Mouse (Mus musculus): ENCODE data around the gene D5Ertd579e. TPM values are rescaled to one million over a fixed set of nuclear protein-coding genes. Genes with fewer than 3 reads are reported as not detected.

The D5Ertd579e gene
- polyA plus RNA-seq, 1 experiment from 2014 or later: 39.9 TPM

GRCm38 (mm10) chr5:36584299-36584698 lies 111.5 kb downstream of the D5Ertd579e start:
- Histone ChIP-seq H3K4me3 (replicated peaks; ENCODE audit: low read length) (no peak overlapping the region), H3K9ac (replicated peaks; ENCODE audit: low read depth, low read length) (no peak overlapping the region), H3K27me3 (replicated peaks; ENCODE audit: control insufficient read depth, insufficient read depth, low read length) (no peaks in the 10 kb centered on the region), H3K4me2 (ENCODE audit: low read length) (no peak overlapping the region), H3K9me3 (ENCODE audit: control insufficient read depth, low read length) (no peaks in the 10 kb centered on the region), H3K36me3 (ENCODE audit: control insufficient read depth, insufficient read depth) (no peaks in the 10 kb centered on the region), H3K4me1 (replicated peaks; ENCODE audit: control insufficient read depth, insufficient read depth, low read length) (peaks cover 12% of the 10 kb centered on the region), H3K27ac (ENCODE audit: low read length) (no peak overlapping the region)
- ATAC-seq: no peak
- 70% methylated on average over 6 of the region's 6 CpGs for WGBS

- H3K27ac ChIP-seq (ENCODE audit: low read length): peak overlapping the region; percentile 94
- no peaks in the 10 kb centered on the region for H3K9me3 ChIP-seq (ENCODE audit: control insufficient read depth, low read length)
- peak overlapping the region; percentile 91 for H3K4me3 ChIP-seq (replicated peaks; ENCODE audit: low read length)
- H3K9ac ChIP-seq (replicated peaks; ENCODE audit: low read depth, low read length): peak overlapping the region; percentile 78
- WGBS: 2% methylated on average over 53 of the region's 54 CpGs
- no peaks in the 10 kb centered on the region for H3K27me3 ChIP-seq (replicated peaks; ENCODE audit: control insufficient read depth, insufficient read depth, low read length)
- H3K36me3 ChIP-seq (ENCODE audit: control insufficient read depth, insufficient read depth): no peaks in the 10 kb centered on the region
- peak overlapping the region; percentile 90 for H3K4me2 ChIP-seq (ENCODE audit: low read length)
- peak; percentile 96 for ATAC-seq
- peaks cover 12% of the 10 kb centered on the region for H3K4me1 ChIP-seq (replicated peaks; ENCODE audit: control insufficient read depth, insufficient read depth, low read length)
Observed at GRCm38 (mm10) chr5:36581924-36582642, 113.7 kb downstream of the D5Ertd579e start.

DNA sequence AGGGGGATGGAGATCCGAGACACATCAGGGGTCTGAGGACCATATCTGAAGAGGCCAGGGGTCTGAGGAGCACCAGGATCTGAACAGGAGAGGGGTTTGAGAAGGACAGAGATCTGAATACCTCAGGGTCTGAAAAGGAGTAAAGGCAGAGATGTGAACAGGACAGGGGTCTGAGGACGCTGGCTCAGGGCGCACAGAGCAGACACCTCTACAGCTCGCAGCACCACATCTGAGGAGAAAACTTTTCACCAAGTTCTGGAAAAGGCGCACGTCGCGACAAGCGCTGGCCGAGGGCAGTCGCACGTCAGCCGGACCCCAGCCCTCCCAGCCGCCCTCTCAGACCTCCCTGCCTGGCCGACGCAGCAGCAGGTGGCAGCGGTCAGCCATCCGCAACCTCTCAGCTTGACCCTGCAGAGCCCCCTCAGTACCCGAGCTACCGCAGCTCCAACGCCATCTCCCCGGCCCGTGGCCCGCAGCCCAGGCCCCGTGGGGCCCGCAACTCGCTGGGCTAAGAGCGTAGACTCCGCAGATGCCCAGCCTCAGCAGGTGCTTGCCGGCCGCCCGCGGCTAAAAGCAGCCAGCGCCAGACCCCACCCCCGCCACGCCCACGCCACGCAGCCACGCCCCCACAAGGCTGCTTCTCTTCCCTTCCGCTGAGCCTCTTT lies 114.4 kb downstream of the D5Ertd579e start:
- WGBS: 1% methylated on average over 26 of the region's 40 CpGs

GRCm38 (mm10) chr5:36579967-36580366 lies 115.9 kb downstream of the D5Ertd579e start:
- Histone ChIP-seq H3K4me3 (replicated peaks; ENCODE audit: low read length) (no peak overlapping the region), H3K27me3 (replicated peaks; ENCODE audit: control insufficient read depth, insufficient read depth, low read length) (no peaks in the 10 kb centered on the region), H3K9ac (replicated peaks; ENCODE audit: low read depth, low read length) (no peak overlapping the region), H3K4me1 (replicated peaks; ENCODE audit: control insufficient read depth, insufficient read depth, low read length) (peaks cover 12% of the 10 kb centered on the region), H3K9me3 (ENCODE audit: control insufficient read depth, low read length) (no peaks in the 10 kb centered on the region), H3K27ac (ENCODE audit: low read length) (no peak overlapping the region), H3K4me2 (ENCODE audit: low read length) (no peak overlapping the region), H3K36me3 (ENCODE audit: control insufficient read depth, insufficient read depth) (no peaks in the 10 kb centered on the region)
- ATAC-seq: no peak
- 82% methylated on average over 7 of the region's 7 CpGs for WGBS

More for the DNA sequence above, 114.4 kb downstream of the D5Ertd579e start:
- Histone ChIP-seq H3K4me1 (replicated peaks; ENCODE audit: control insufficient read depth, insufficient read depth, low read length) (peaks cover 12% of the 10 kb centered on the region), H3K9ac (replicated peaks; ENCODE audit: low read depth, low read length) (peak overlapping the region; percentile 78), H3K27ac (ENCODE audit: low read length) (no peak overlapping the region), H3K4me2 (ENCODE audit: low read length) (peak overlapping the region; percentile 90), H3K4me3 (replicated peaks; ENCODE audit: low read length) (peak overlapping the region; percentile 91), H3K27me3 (replicated peaks; ENCODE audit: control insufficient read depth, insufficient read depth, low read length) (no peaks in the 10 kb centered on the region), H3K36me3 (ENCODE audit: control insufficient read depth, insufficient read depth) (no peaks in the 10 kb centered on the region), H3K9me3 (ENCODE audit: control insufficient read depth, low read length) (no peaks in the 10 kb centered on the region)
- ATAC-seq: no peak; the same call in 1 of the 2 replicates

- Histone ChIP-seq H3K36me3 (ENCODE audit: control insufficient read depth, insufficient read depth) (no peaks in the 10 kb centered on the region), H3K27me3 (replicated peaks; ENCODE audit: control insufficient read depth, insufficient read depth, low read length) (no peaks in the 10 kb centered on the region), H3K9me3 (ENCODE audit: control insufficient read depth, low read length) (no peaks in the 10 kb centered on the region), H3K27ac (ENCODE audit: low read length) (no peak overlapping the region), H3K9ac (replicated peaks; ENCODE audit: low read depth, low read length) (no peak overlapping the region), H3K4me2 (ENCODE audit: low read length) (no peak overlapping the region), H3K4me1 (replicated peaks; ENCODE audit: control insufficient read depth, insufficient read depth, low read length) (peaks cover 16% of the 10 kb centered on the region), H3K4me3 (replicated peaks; ENCODE audit: low read length) (no peak overlapping the region)
- WGBS: 89% methylated on average over 2 of the region's 2 CpGs
- ATAC-seq: no peak
Observed at GRCm38 (mm10) chr5:36578982-36579381, 116.8 kb downstream of the D5Ertd579e start.

DNA sequence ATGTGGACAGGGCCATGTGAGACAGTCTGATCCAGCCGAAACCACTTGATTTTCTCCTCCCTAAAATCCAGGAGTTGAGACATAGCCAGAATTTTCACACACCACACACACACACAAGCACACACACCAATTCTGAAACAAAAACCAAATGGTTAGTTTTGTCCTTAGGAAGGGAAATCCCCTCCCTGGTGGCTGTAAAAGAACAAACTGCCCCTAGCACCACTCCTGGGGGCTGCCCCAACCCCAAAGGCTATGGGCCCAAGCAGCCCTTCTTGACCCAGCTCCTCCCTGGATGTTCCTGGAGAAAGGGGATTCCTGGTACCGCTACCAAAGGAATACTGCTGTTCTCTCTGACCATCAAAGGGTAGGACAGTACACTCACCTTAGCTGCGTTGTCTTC lies 119.4 kb downstream of the D5Ertd579e start:
- no peak overlapping the region for H3K4me2 ChIP-seq (ENCODE audit: low read length)
- H3K27me3 ChIP-seq (replicated peaks; ENCODE audit: control insufficient read depth, insufficient read depth, low read length): no peaks in the 10 kb centered on the region
- H3K4me3 ChIP-seq (replicated peaks; ENCODE audit: low read length): no peak overlapping the region
- H3K9me3 ChIP-seq (ENCODE audit: control insufficient read depth, low read length): no peaks in the 10 kb centered on the region
- H3K27ac ChIP-seq (ENCODE audit: low read length): no peak overlapping the region
- no peak overlapping the region for H3K9ac ChIP-seq (replicated peaks; ENCODE audit: low read depth, low read length)
- WGBS: 97% methylated on average over 3 of the region's 3 CpGs
- H3K4me1 ChIP-seq (replicated peaks; ENCODE audit: control insufficient read depth, insufficient read depth, low read length): peaks cover 10% of the 10 kb centered on the region
- H3K36me3 ChIP-seq (ENCODE audit: control insufficient read depth, insufficient read depth): no peaks in the 10 kb centered on the region
- ATAC-seq: no peak

DNA sequence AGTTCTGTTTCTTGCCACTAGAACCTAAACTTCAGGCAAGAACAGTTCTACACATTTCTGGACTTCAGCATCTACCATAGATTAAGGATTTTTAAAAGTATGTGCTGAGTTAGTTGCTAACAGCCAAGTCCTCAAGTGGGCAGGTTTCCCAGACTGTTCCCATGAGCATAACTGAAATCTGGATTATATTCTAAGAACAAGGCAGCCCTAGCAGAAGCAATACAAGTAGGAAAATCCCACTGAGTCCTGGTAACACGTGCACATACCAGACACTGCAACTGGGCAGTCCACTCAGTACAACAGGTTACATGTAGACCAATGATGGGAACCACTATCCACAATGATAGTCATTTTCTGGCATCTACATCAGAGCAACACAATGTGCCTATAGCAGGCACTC lies 120.1 kb downstream of the D5Ertd579e start:
- Histone ChIP-seq H3K36me3 (ENCODE audit: control insufficient read depth, insufficient read depth) (no peaks in the 10 kb centered on the region), H3K9ac (replicated peaks; ENCODE audit: low read depth, low read length) (no peak overlapping the region), H3K4me3 (replicated peaks; ENCODE audit: low read length) (no peak overlapping the region), H3K27me3 (replicated peaks; ENCODE audit: control insufficient read depth, insufficient read depth, low read length) (no peaks in the 10 kb centered on the region), H3K4me2 (ENCODE audit: low read length) (no peak overlapping the region), H3K4me1 (replicated peaks; ENCODE audit: control insufficient read depth, insufficient read depth, low read length) (peaks cover 5% of the 10 kb centered on the region; the same call in 1 of the 2 replicates), H3K27ac (ENCODE audit: low read length) (no peak overlapping the region), H3K9me3 (ENCODE audit: control insufficient read depth, low read length) (no peaks in the 10 kb centered on the region)
- WGBS: 82% methylated on average over 1 of the region's 1 CpGs
- ATAC-seq: no peak

GRCm38 (mm10) chr5:36575227-36575626 lies 120.6 kb downstream of the D5Ertd579e start:
- no peaks in the 10 kb centered on the region for H3K9me3 ChIP-seq (ENCODE audit: control insufficient read depth, low read length)
- peaks cover 5% of the 10 kb centered on the region; the same call in 1 of the 2 replicates for H3K4me1 ChIP-seq (replicated peaks; ENCODE audit: control insufficient read depth, insufficient read depth, low read length)
- ATAC-seq: no peak
- H3K36me3 ChIP-seq (ENCODE audit: control insufficient read depth, insufficient read depth): no peaks in the 10 kb centered on the region
- WGBS: 68% methylated on average over 3 of the region's 3 CpGs
- H3K4me2 ChIP-seq (ENCODE audit: low read length): no peak overlapping the region
- H3K9ac ChIP-seq (replicated peaks; ENCODE audit: low read depth, low read length): no peak overlapping the region
- H3K4me3 ChIP-seq (replicated peaks; ENCODE audit: low read length): no peak overlapping the region
- H3K27ac ChIP-seq (ENCODE audit: low read length): no peak overlapping the region
- H3K27me3 ChIP-seq (replicated peaks; ENCODE audit: control insufficient read depth, insufficient read depth, low read length): no peaks in the 10 kb centered on the region

- no peak for ATAC-seq
- no peaks in the 10 kb centered on the region for H3K36me3 ChIP-seq (ENCODE audit: control insufficient read depth, insufficient read depth)
- H3K4me1 ChIP-seq (replicated peaks; ENCODE audit: control insufficient read depth, insufficient read depth, low read length): peaks cover 5% of the 10 kb centered on the region; the same call in 1 of the 2 replicates
- no peaks in the 10 kb centered on the region for H3K27me3 ChIP-seq (replicated peaks; ENCODE audit: control insufficient read depth, insufficient read depth, low read length)
- whole genome bisulfite sequencing: 55% methylated on average over 8 of the region's 8 CpGs
- H3K9ac ChIP-seq (replicated peaks; ENCODE audit: low read depth, low read length): no peak overlapping the region
- H3K27ac ChIP-seq (ENCODE audit: low read length): no peak overlapping the region
- no peaks in the 10 kb centered on the region for H3K9me3 ChIP-seq (ENCODE audit: control insufficient read depth, low read length)
- no peak overlapping the region for H3K4me2 ChIP-seq (ENCODE audit: low read length)
- no peak overlapping the region for H3K4me3 ChIP-seq (replicated peaks; ENCODE audit: low read length)
Observed at GRCm38 (mm10) chr5:36574147-36574870, 121.5 kb downstream of the D5Ertd579e start.

Data from forebrain, embryonic 16.5 days (tissue).